Mouse (Mus musculus) urinary bladder, postnatal 25 days (tissue): ENCODE results near the gene Gad2.

Source experiments
- DNase-seq: peaks from one replicate; pipeline ENCODE4 v3.0.0; 2022; ENCODE audit warnings: low spot score

Gene Gad2

GRCm38 (mm10) chr2:22646134-22646533, 24.1 kb downstream of the Gad2 start:
- DNase-seq, result no peak

GRCm38 (mm10) chr2:22648394-22648793, 26.4 kb downstream of the Gad2 start:
- no peak for DNase-seq

GRCm38 (mm10) chr2:22651826-22652225, 29.8 kb downstream of the Gad2 start:
- DNase-seq, result no peak

- DNase-seq, result no peak
Measured at GRCm38 (mm10) chr2:22663731-22664130, 41.7 kb downstream of the Gad2 start.

- no peak for DNase-seq
Measured at GRCm38 (mm10) chr2:22670415-22670814, 48.4 kb downstream of the Gad2 start.

- no peak for DNase-seq
Measured at GRCm38 (mm10) chr2:22671348-22671747, 49.3 kb downstream of the Gad2 start.

GRCm38 (mm10) chr2:22677066-22677465, 55.1 kb downstream of the Gad2 start:
- DNase-seq, result no peak

GRCm38 (mm10) chr2:22679944-22680343, 57.9 kb downstream of the Gad2 start:
- DNase-seq, result no peak

- DNase-seq, result no peak
Measured at GRCm38 (mm10) chr2:22689969-22690368, 68.0 kb downstream of the Gad2 start.

GRCm38 (mm10) chr2:22704780-22705727, 83.0 kb downstream of the Gad2 start:
- no peak for DNase-seq

GRCm38 (mm10) chr2:22706233-22706632, 84.2 kb downstream of the Gad2 start:
- DNase-seq, result no peak

- peak; percentile 34 for DNase-seq
Measured at GRCm38 (mm10) chr2:22721522-22722470, 99.8 kb downstream of the Gad2 start.

- DNase-seq, result no peak
Measured at GRCm38 (mm10) chr2:22723927-22724534, 102.0 kb downstream of the Gad2 start.

GRCm38 (mm10) chr2:22727113-22727512, 105.1 kb downstream of the Gad2 start:
- no peak for DNase-seq

GRCm38 (mm10) chr2:22736134-22736533, 114.1 kb downstream of the Gad2 start:
- no peak for DNase-seq

GRCm38 (mm10) chr2:22739369-22739768, 117.4 kb downstream of the Gad2 start:
- DNase-seq, result no peak

GRCm38 (mm10) chr2:22740441-22740840, 118.4 kb downstream of the Gad2 start:
- no peak for DNase-seq

GRCm38 (mm10) chr2:22741222-22741621, 119.2 kb downstream of the Gad2 start:
- DNase-seq, result no peak
